Mouse (Mus musculus) E14TG2a.4 (cell line): Measurements from ENCODE around the gene C2cd2.

Source experiments
- CTCF ChIP-seq: conservative IDR thresholded peaks from 2 replicates; pipeline ENCODE4 v1.5.1; 2014; ENCODE audit warnings: low read length
- POU5F1 ChIP-seq: IDR thresholded peaks from 2 replicates; pipeline ENCODE4 v1.6.1; 2014; ENCODE audit warnings: low read length, borderline replicate concordance

- TF ChIP-seq POU5F1 (no peak), CTCF (no peak)
These were observed 35.0 kb downstream of the C2cd2 start for GRCm38 (mm10) chr16:97927331-97927938.
